Mouse (Mus musculus) splenic B cell, adult 2 months (primary cell): ENCODE measurements around the gene Elk3.
"Not testable (repeated sequence)": the region's sequence is repeated elsewhere in the genome, so short reads cannot be mapped to it uniquely, and the experiment has no call there.

Experiments
- DNase-seq: peaks from one replicate; pipeline ENCODE4 v3.0.0-alpha.2; 2011; ENCODE audit warnings: low read depth, low spot score
- H3K27me3 ChIP-seq: 2 replicates; pipeline ENCODE4 v1.6.1; 2012; ENCODE audit warnings: mild to moderate bottlenecking, low read length, moderate library complexity, mixed read lengths; ENCODE audit not compliant: control insufficient read depth, poor library complexity, insufficient read depth, severe bottlenecking
- H3K36me3 ChIP-seq: 2 replicates; pipeline ENCODE4 v1.6.1; 2012; ENCODE audit warnings: mild to moderate bottlenecking, low read length, moderate library complexity, mixed read lengths; ENCODE audit not compliant: control insufficient read depth, poor library complexity, insufficient read depth, severe bottlenecking

Elk3 gene

DNA sequence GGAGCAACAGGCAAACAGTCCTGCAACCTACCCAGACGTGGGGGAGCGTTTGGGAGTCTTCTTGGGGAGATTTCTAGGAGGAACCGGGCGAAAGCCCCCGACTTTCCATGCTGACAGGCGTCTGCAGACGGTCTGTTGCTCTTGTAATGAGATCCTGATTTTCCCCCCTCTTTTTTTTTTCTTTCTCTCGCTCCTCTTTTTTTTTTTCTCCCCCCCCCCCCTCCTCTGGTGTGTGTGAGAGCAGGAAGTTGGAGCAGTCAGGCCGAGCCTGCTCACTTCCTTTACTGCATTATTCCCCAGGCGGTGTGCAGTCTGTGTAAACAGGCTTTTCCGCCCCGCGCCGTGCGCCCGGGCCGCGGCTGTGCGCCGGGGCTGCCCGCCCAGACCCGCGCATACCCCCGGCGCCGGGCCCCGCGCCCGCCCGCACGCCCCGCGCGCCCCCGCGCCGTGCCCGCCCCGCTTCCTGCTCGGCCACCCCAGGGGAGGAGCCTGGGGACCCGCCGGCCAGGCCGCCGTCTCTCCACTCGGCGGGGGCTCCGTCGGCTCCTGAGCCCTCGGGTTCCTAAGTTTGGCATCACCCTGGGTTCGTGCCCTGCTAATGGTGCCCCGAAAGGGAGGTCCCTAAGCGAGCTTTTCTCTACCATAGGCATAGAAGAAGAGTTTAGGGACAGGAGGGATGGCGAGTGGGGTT lies at the start of gene Elk3:
TSS of gene Elk3 (minus strand) at position 415 of the 691 bp plus-strand sequence.
- DNase-seq, result peak; percentile 73
- Histone ChIP-seq H3K27me3 (no peaks in the 10 kb centered on the region), H3K36me3 (no peaks in the 10 kb centered on the region)

- peak; percentile 26 for DNase-seq
- no peaks in the 10 kb centered on the region for H3K36me3 ChIP-seq
- H3K27me3 ChIP-seq, result no peaks in the 10 kb centered on the region
Observed at GRCm38 (mm10) chr10:93360623-93361022, 49.7 kb upstream of the Elk3 start.

DNA sequence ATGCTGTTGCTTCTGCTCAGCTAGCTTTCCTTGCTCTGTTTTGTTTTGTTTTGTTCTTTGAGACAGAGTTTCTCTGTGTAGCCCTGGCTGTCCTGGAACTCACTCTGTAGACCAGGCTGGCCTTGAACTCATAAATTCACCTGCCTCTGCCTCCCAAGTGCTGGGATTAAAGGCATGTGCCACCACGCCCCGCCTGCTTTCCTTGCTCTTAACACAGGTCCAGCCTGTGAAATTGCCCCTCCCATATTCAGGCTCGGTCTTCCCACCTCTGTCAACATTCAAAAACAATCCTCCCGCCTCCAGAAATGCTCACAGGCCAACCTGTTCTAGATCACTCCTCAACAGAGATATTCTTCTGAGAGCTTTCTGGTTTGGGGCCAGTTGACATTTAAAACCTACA lies 49.3 kb upstream of the Elk3 start:
- not testable (repeated sequence) for H3K27me3 ChIP-seq, DNase-seq, H3K36me3 ChIP-seq

- H3K27me3 ChIP-seq, result no peaks in the 10 kb centered on the region
- H3K36me3 ChIP-seq, result no peaks in the 10 kb centered on the region
- DNase-seq, result peak; percentile 54
Observed at GRCm38 (mm10) chr10:93359339-93359863, 48.5 kb upstream of the Elk3 start.

- Histone ChIP-seq H3K27me3 (no peaks in the 10 kb centered on the region), H3K36me3 (no peaks in the 10 kb centered on the region)
- no peak for DNase-seq
Observed at GRCm38 (mm10) chr10:93358878-93359277, 47.9 kb upstream of the Elk3 start.

DNA sequence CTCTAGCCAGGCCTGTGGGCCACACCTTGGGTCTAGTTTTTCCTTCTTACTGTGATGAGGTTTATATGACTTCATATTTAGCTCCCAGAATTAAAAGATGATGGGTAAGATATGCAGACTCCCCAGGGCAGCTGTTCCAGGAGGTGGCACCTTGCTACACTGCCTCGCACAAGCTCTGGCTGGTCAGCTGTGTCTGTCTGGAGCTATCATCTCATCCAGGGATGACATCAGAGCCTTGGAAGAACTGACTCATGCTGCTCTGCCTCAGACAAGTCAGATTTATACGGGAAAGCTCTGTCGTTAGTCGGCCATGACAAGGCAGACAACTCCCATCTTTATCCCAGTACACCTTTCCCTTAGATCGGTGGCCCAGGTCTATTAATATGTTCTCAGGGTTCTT lies 46.2 kb upstream of the Elk3 start:
- H3K36me3 ChIP-seq, result no peaks in the 10 kb centered on the region
- DNase-seq, result no peak
- H3K27me3 ChIP-seq, result no peaks in the 10 kb centered on the region

GRCm38 (mm10) chr10:93356122-93356521 lies 45.2 kb upstream of the Elk3 start:
- H3K27me3 ChIP-seq, result no peaks in the 10 kb centered on the region
- peak; percentile 72 for DNase-seq
- H3K36me3 ChIP-seq, result no peaks in the 10 kb centered on the region

DNA sequence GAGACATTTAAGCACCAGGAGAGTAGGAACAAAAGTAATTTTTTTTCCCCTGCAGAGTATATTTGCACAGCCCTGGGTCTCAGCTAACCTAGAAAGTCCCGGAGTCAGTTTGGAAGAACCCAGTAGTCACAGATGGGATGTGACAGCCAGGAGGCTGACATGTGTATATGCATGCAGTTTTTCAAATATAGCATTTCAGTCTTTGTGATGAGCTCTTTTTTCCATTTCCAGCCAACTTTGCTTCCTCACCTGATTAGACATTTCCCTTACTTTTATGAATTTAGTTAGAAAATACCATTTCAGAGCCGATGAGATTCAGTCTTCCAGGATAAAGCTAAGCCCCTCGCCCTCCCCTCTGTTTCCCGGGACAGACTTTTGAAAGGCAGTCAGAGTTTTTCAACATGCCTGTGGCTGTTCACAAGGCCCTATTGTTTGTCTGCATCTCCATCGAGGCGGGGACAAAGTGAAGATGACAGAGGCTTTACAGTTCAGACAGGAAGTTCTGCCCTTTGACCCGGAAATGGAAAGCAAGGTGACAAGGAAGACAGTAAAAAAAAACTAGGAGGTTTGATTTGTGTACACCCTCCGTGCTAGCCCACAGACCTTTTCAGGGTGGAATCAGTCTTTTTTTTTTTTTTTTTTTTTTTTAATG lies 44.5 kb upstream of the Elk3 start:
- DNase-seq, result peak; percentile 51
- Histone ChIP-seq H3K27me3 (no peaks in the 10 kb centered on the region), H3K36me3 (no peaks in the 10 kb centered on the region)

GRCm38 (mm10) chr10:93353545-93354326 lies 42.8 kb upstream of the Elk3 start:
- peak; percentile 77 for DNase-seq
- H3K27me3 ChIP-seq, result no peaks in the 10 kb centered on the region
- no peaks in the 10 kb centered on the region for H3K36me3 ChIP-seq

DNA sequence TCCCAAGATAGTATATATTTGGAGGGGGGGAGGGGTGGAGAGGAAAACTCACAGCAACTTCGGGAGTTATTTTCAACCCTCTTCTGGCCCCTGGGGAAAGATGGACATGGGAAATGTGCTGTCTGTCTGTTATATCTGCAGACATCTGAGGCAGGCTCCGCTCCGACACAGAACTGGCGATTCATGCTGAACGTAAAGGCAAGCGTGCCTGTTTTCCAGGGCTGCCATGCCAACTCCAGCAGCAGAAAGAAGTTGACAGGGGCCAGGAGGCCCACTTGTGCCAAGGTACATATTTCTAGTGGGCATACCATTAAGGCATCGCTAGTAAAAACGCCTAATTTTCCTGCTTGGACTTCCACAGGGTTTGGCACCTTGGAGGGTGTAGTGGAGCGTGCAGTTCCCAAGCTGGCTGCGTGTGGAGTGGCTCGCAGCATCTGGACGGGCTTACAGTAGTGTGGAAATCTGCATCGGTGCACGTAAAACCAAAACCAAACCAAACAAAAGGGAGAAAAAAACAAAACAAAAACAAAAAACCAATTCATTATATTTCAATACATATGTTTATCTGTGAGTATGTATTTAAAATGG lies 37.1 kb upstream of the Elk3 start:
- no peak for DNase-seq
- H3K27me3 ChIP-seq, result no peaks in the 10 kb centered on the region
- no peaks in the 10 kb centered on the region for H3K36me3 ChIP-seq

DNA sequence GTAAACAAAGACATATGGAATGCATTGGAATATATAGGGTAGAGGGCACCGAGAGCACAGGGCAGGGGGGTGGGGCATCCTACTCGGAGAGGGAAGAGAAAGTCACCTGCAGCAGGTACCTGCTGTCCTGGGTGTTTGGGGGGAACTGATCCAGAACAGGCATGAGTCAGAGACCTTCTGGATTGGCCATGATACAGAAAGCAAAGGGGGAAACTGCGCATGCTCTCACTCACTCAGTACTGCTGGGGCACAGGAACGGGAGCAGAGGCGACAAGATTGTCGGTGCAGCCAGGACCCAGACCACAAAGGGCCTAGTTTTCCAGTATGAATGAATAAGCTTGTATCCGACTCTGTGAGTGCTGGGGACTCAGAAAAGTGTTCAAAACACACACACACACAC lies 36.5 kb upstream of the Elk3 start:
- DNase-seq, result peak; percentile 35
- Histone ChIP-seq H3K36me3 (no peaks in the 10 kb centered on the region), H3K27me3 (no peaks in the 10 kb centered on the region)

DNA sequence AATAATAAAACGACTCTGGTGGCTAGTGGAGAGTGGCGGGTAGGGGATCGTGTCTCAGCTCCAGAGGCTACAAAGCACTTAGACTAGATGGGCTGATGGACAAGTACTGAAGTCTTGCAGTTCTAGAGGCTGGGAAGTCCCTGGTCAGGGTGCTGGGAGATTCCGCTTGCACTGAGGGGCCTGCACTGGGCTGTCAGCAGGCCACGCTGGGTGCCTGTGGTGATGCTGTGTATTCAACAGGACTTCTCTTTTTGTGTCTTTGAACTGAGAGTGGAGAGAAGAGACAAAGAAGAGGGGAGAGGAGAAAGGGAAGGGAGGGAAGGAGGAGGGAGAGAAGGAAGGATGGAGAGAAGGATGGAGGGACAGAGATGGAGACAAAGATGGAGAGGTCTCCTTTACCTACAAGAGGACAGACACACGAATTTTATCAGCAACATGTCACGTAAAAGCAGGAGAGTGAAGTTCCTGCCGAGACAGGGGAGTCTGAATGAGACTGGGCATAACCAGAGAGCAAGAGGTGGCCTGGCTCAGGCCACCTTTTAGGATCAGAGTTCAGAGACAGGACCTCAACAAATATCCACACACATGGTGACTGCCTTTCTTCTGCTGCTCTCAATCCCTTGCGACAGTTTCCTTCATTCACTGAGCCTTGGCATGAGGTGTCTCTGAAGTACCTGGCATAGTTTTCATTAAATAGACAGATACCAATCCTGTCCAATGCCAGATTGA lies 35.4 kb upstream of the Elk3 start:
- Histone ChIP-seq H3K36me3 (no peaks in the 10 kb centered on the region), H3K27me3 (no peaks in the 10 kb centered on the region)
- DNase-seq, result peak; percentile 32

GRCm38 (mm10) chr10:93345497-93345896 lies 34.6 kb upstream of the Elk3 start:
- no peaks in the 10 kb centered on the region for H3K27me3 ChIP-seq
- H3K36me3 ChIP-seq, result no peaks in the 10 kb centered on the region
- DNase-seq, result peak; percentile 22

GRCm38 (mm10) chr10:93343469-93343868 lies 32.5 kb upstream of the Elk3 start:
- peak; percentile 29 for DNase-seq
- Histone ChIP-seq H3K27me3 (no peaks in the 10 kb centered on the region), H3K36me3 (no peaks in the 10 kb centered on the region)
